8 mouse cellular contexts compared by ENCODE assay signal in genomic region chr10:59494044-59494443, GRCm38 (mm10). TPM values are rescaled to one million over a fixed set of nuclear protein-coding genes. Genes with fewer than 3 reads are reported as not detected.
DNase-seq lines count a peak whose midpoint lies in the region; ATAC-seq lines count a peak whose summit lies in the region.

No protein-coding gene starts in this region.

- intact Hi-C loops in left cerebral cortex, postnatal 4 days (cut with DNase I): loop anchor here (5.0 to 10.0 kb wide), 2 partner anchors 323 to 371 kb away; no protein-coding TSS in a partner anchor
- intact Hi-C loops in left cerebral cortex, postnatal 25 days (cut with DNase I): loop anchor here (5.0 kb wide), 4 partner anchors 123 to 373 kb away; partner anchors contain the start of genes Gm10322, Mcu and Micu1

- ATAC-seq in megakaryocyte-erythroid progenitor cell, adult 5-6 weeks (replicated peaks; ENCODE audit: low FRiP score, low TSS enrichment, poor library complexity, severe bottlenecking): 0 out of 2 replicates have a peak, but pooled peaks have one; percentile 18
- no peak for ATAC-seq in inflammation-experienced regulatory T-cells, adult 6 months

- DNase-seq in adrenal gland, postnatal 10 days: peak; percentile 53
- DNase-seq in adrenal gland, postnatal 4 days (ENCODE audit: low spot score in 2 of 2): no peak
- DNase-seq in left cerebral cortex, postnatal 4 days: peak; percentile 25
- no peak for DNase-seq in left cerebral cortex, postnatal 25 days (ENCODE audit: low spot score in 2 of 2)
- DNase-seq in cerebellum, postnatal 14 days: peak; percentile 23 to 29
- no peak for DNase-seq in layer of hippocampus, postnatal 36 days

RNA-seq across cellular contexts. Expression of gene Oit3, which starts 52.5 kb away (rescaled TPM):
- 10 to 100 TPM in 1 of 2 experiments, 1 to 10 TPM in 1; 5.1 to 10.2 TPM for total RNA-seq in adrenal gland, postnatal 10 days (2021)
- total RNA-seq in adrenal gland, postnatal 4 days (2021): 1 to 10 TPM; 3.9 to 6.1 TPM
- under 1 TPM in 1 of 2 experiments, not detected in 1; 0.32 TPM for total RNA-seq in left cerebral cortex, postnatal 4 days (2021)
- under 1 TPM; 0.14 to 0.94 TPM for total RNA-seq in left cerebral cortex, postnatal 25 days (2021)
- not detected in 2 replicates for total RNA-seq in megakaryocyte-erythroid progenitor cell, adult 5-6 weeks (2014; fragmentation: Nextera tagmentation)
- total RNA-seq in megakaryocyte-erythroid progenitor cell, adult 5-6 weeks (2017): not detected in 2 replicates
- not detected for polyA plus RNA-seq in inflammation-experienced regulatory T-cells, adult 6 months (2017; shearing (Covaris generic))
- total RNA-seq in layer of hippocampus, postnatal 36 days (2021): not detected

Comparison
In these comparisons a context has a peak if more than half of its experiments do, and no peak if none do; other contexts are left out.
1. DNase-seq: peak in adrenal gland, postnatal 10 days (single experiment), left cerebral cortex, postnatal 4 days (single experiment) and cerebellum, postnatal 14 days (2 of 2); none in adrenal gland, postnatal 4 days (0 of 2), left cerebral cortex, postnatal 25 days (0 of 2) and layer of hippocampus, postnatal 36 days (0 of 2).